Mouse (Mus musculus): ENCODE data around the gene Rnf212b. TPM values are rescaled to one million over a fixed set of nuclear protein-coding genes. Genes with fewer than 3 reads are reported as not detected.

Rnf212b gene
- not detected for polyA plus RNA-seq (2014; fragmentation: Illumina TruSeq; extraction: RNeasy Lipid Tissue Mini Kit (QIAGEN cat#74804); ENCODE audit: insufficient read depth, low read depth, low replicate concordance)

GRCm38 (mm10) chr14:54813991-54814390 lies at the start of gene Rnf212b:
Gene Rnf212b (plus strand): TSS chr14:54814141.

GRCm38 (mm10) chr14:54781610-54782365 lies 32.2 kb upstream of the Rnf212b start, which contains the start of gene Slc7a8:
Gene Slc7a8 (minus strand): TSS chr14:54781946.

GRCm38 (mm10) chr14:54870861-54871260 lies 56.9 kb downstream of the Rnf212b start, which contains the start of gene Homez:
Gene Homez (minus strand): TSS chr14:54870961.

GRCm38 (mm10) chr14:54877048-54877715 lies 63.2 kb downstream of the Rnf212b start, which contains the start of gene Ppp1r3e:
Gene Ppp1r3e (minus strand): TSS chr14:54877550.

GRCm38 (mm10) chr14:54883154-54884021 lies 69.4 kb downstream of the Rnf212b start, which contains the start of the genes Bcl2l2 and Gm20521:
Gene Bcl2l2 (plus strand): TSS chr14:54883377.
Gene Gm20521 (plus strand): TSS chr14:54883441.

GRCm38 (mm10) chr14:54892200-54892599 lies 78.3 kb downstream of the Rnf212b start, which contains the start of gene Pabpn1:
Gene Pabpn1 (plus strand): TSS chr14:54892500.

Other genes starting within 250 kb of the Rnf212b start
- gene Ajuba, start 236.6 kb upstream of the Rnf212b start, polyA plus RNA-seq (2014; fragmentation: Illumina TruSeq; extraction: RNeasy Lipid Tissue Mini Kit (QIAGEN cat#74804); ENCODE audit: insufficient read depth, low read depth, low replicate concordance) = 19.3 TPM
- gene 4931414P19Rik, start 208.1 kb upstream of the Rnf212b start, polyA plus RNA-seq (2014; fragmentation: Illumina TruSeq; extraction: RNeasy Lipid Tissue Mini Kit (QIAGEN cat#74804); ENCODE audit: insufficient read depth, low read depth, low replicate concordance) = 2.7 TPM
- gene Psmb5, start 196.1 kb upstream of the Rnf212b start, polyA plus RNA-seq (2014; fragmentation: Illumina TruSeq; extraction: RNeasy Lipid Tissue Mini Kit (QIAGEN cat#74804); ENCODE audit: insufficient read depth, low read depth, low replicate concordance) = 185 TPM
- gene Psmb11, start 192.7 kb upstream of the Rnf212b start, polyA plus RNA-seq (2014; fragmentation: Illumina TruSeq; extraction: RNeasy Lipid Tissue Mini Kit (QIAGEN cat#74804); ENCODE audit: insufficient read depth, low read depth, low replicate concordance) = not detected
- gene Gm17606, start 173.2 kb upstream of the Rnf212b start, polyA plus RNA-seq (2014; fragmentation: Illumina TruSeq; extraction: RNeasy Lipid Tissue Mini Kit (QIAGEN cat#74804); ENCODE audit: insufficient read depth, low read depth, low replicate concordance) = not detected
- 0.46 TPM for gene Cdh24, start 172.8 kb upstream of the Rnf212b start, polyA plus RNA-seq (2014; fragmentation: Illumina TruSeq; extraction: RNeasy Lipid Tissue Mini Kit (QIAGEN cat#74804); ENCODE audit: insufficient read depth, low read depth, low replicate concordance)
- gene 1700123O20Rik, start 127.9 kb upstream of the Rnf212b start, polyA plus RNA-seq (2014; fragmentation: Illumina TruSeq; extraction: RNeasy Lipid Tissue Mini Kit (QIAGEN cat#74804); ENCODE audit: insufficient read depth, low read depth, low replicate concordance) = 34.3 TPM
- 54.6 TPM for gene Acin1, start 127.2 kb upstream of the Rnf212b start, polyA plus RNA-seq (2014; fragmentation: Illumina TruSeq; extraction: RNeasy Lipid Tissue Mini Kit (QIAGEN cat#74804); ENCODE audit: insufficient read depth, low read depth, low replicate concordance)
- gene Gm29776, start 115.3 kb upstream of the Rnf212b start, polyA plus RNA-seq (2014; fragmentation: Illumina TruSeq; extraction: RNeasy Lipid Tissue Mini Kit (QIAGEN cat#74804); ENCODE audit: insufficient read depth, low read depth, low replicate concordance) = 0.12 TPM
- gene Cebpe, start 102.0 kb upstream of the Rnf212b start, polyA plus RNA-seq (2014; fragmentation: Illumina TruSeq; extraction: RNeasy Lipid Tissue Mini Kit (QIAGEN cat#74804); ENCODE audit: insufficient read depth, low read depth, low replicate concordance) = 0.77 TPM
- 1.4 TPM for gene Slc7a8, start 32.2 kb upstream of the Rnf212b start, polyA plus RNA-seq (2014; fragmentation: Illumina TruSeq; extraction: RNeasy Lipid Tissue Mini Kit (QIAGEN cat#74804); ENCODE audit: insufficient read depth, low read depth, low replicate concordance)
- gene Homez, start 56.8 kb downstream of the Rnf212b start, polyA plus RNA-seq (2014; fragmentation: Illumina TruSeq; extraction: RNeasy Lipid Tissue Mini Kit (QIAGEN cat#74804); ENCODE audit: insufficient read depth, low read depth, low replicate concordance) = 2.8 TPM
- gene Ppp1r3e, start 63.4 kb downstream of the Rnf212b start, polyA plus RNA-seq (2014; fragmentation: Illumina TruSeq; extraction: RNeasy Lipid Tissue Mini Kit (QIAGEN cat#74804); ENCODE audit: insufficient read depth, low read depth, low replicate concordance) = 8.1 TPM
- gene Bcl2l2, start 69.2 kb downstream of the Rnf212b start, polyA plus RNA-seq (2014; fragmentation: Illumina TruSeq; extraction: RNeasy Lipid Tissue Mini Kit (QIAGEN cat#74804); ENCODE audit: insufficient read depth, low read depth, low replicate concordance) = 36.2 TPM
- gene Gm20521, start 69.3 kb downstream of the Rnf212b start, polyA plus RNA-seq (2014; fragmentation: Illumina TruSeq; extraction: RNeasy Lipid Tissue Mini Kit (QIAGEN cat#74804); ENCODE audit: insufficient read depth, low read depth, low replicate concordance) = not detected
- 89.4 TPM for gene Pabpn1, start 78.4 kb downstream of the Rnf212b start, polyA plus RNA-seq (2014; fragmentation: Illumina TruSeq; extraction: RNeasy Lipid Tissue Mini Kit (QIAGEN cat#74804); ENCODE audit: insufficient read depth, low read depth, low replicate concordance)
- 9.3 TPM for gene Slc22a17, start 99.0 kb downstream of the Rnf212b start, polyA plus RNA-seq (2014; fragmentation: Illumina TruSeq; extraction: RNeasy Lipid Tissue Mini Kit (QIAGEN cat#74804); ENCODE audit: insufficient read depth, low read depth, low replicate concordance)
- gene Efs, start 112.0 kb downstream of the Rnf212b start, polyA plus RNA-seq (2014; fragmentation: Illumina TruSeq; extraction: RNeasy Lipid Tissue Mini Kit (QIAGEN cat#74804); ENCODE audit: insufficient read depth, low read depth, low replicate concordance) = 3.3 TPM
- gene Il25, start 118.6 kb downstream of the Rnf212b start, polyA plus RNA-seq (2014; fragmentation: Illumina TruSeq; extraction: RNeasy Lipid Tissue Mini Kit (QIAGEN cat#74804); ENCODE audit: insufficient read depth, low read depth, low replicate concordance) = not detected
- gene Cmtm5, start 122.1 kb downstream of the Rnf212b start, polyA plus RNA-seq (2014; fragmentation: Illumina TruSeq; extraction: RNeasy Lipid Tissue Mini Kit (QIAGEN cat#74804); ENCODE audit: insufficient read depth, low read depth, low replicate concordance) = not detected
- gene Myh6, start 152.8 kb downstream of the Rnf212b start, polyA plus RNA-seq (2014; fragmentation: Illumina TruSeq; extraction: RNeasy Lipid Tissue Mini Kit (QIAGEN cat#74804); ENCODE audit: insufficient read depth, low read depth, low replicate concordance) = 170 TPM
- not detected for gene Gm17428, start 162.8 kb downstream of the Rnf212b start, polyA plus RNA-seq (2014; fragmentation: Illumina TruSeq; extraction: RNeasy Lipid Tissue Mini Kit (QIAGEN cat#74804); ENCODE audit: insufficient read depth, low read depth, low replicate concordance)
- 10.6 TPM for gene Myh7, start 180.5 kb downstream of the Rnf212b start, polyA plus RNA-seq (2014; fragmentation: Illumina TruSeq; extraction: RNeasy Lipid Tissue Mini Kit (QIAGEN cat#74804); ENCODE audit: insufficient read depth, low read depth, low replicate concordance)
- gene Ngdn, start 201.3 kb downstream of the Rnf212b start, polyA plus RNA-seq (2014; fragmentation: Illumina TruSeq; extraction: RNeasy Lipid Tissue Mini Kit (QIAGEN cat#74804); ENCODE audit: insufficient read depth, low read depth, low replicate concordance) = 49.9 TPM

Data from lung, adult 10 weeks (tissue).